Mouse (Mus musculus) hindbrain, postnatal 0 days (tissue): Measurements from ENCODE around the gene Mob3a. TPM values are rescaled to one million over a fixed set of nuclear protein-coding genes. Genes with fewer than 3 reads are reported as not detected.

Source experiments
- ATAC-seq: fragments of 200-750 bp; cut with Nextera tagmentation; 2 replicates; pipeline ENCODE4 v1.8.0; 2017; ENCODE audit warnings: mild to moderate bottlenecking, moderate TSS enrichment, moderate library complexity
- DNase-seq: peaks from one replicate; pipeline ENCODE4 v3.0.0-alpha.2; 2015; ENCODE audit warnings: low spot score
- H3K27ac ChIP-seq: fragments of 300-500 bp; sonication (generic); 2 replicates; pipeline ENCODE4 v1.5.1; 2014; ENCODE audit warnings: mild to moderate bottlenecking
- H3K27me3 ChIP-seq: fragments of 300-500 bp; sonication (generic); 2 replicates; pipeline ENCODE4 v1.6.1; 2014; ENCODE audit warnings: low read length, mixed read lengths; ENCODE audit not compliant: insufficient read depth
- H3K36me3 ChIP-seq: fragments of 300-500 bp; sonication (generic); 2 replicates; pipeline ENCODE4 v1.6.1; 2014; ENCODE audit warnings: low read length, mixed read lengths; ENCODE audit not compliant: insufficient read depth
- H3K4me1 ChIP-seq: fragments of 300-500 bp; sonication (generic); 2 replicates; pipeline ENCODE4 v1.6.1; 2014; ENCODE audit warnings: antibody characterized with exemption, low read length, mixed read lengths; ENCODE audit not compliant: insufficient read depth
- H3K4me2 ChIP-seq: fragments of 300-500 bp; sonication (generic); 2 replicates; pipeline ENCODE4 v1.6.1; 2014; ENCODE audit warnings: low read depth, mild to moderate bottlenecking, low read length, moderate library complexity, mixed read lengths
- H3K4me3 ChIP-seq: fragments of 300-500 bp; sonication (generic); 2 replicates; pipeline ENCODE4 v1.5.1; 2014; ENCODE audit warnings: low read length
- H3K9ac ChIP-seq: fragments of 300-500 bp; sonication (generic); replicated peaks from 2 replicates; pipeline ENCODE4 v1.6.1; 2014; ENCODE audit warnings: mild to moderate bottlenecking, low read length, moderate library complexity, mixed read lengths
- H3K9me3 ChIP-seq: fragments of 300-500 bp; sonication (generic); 2 replicates; pipeline ENCODE4 v1.6.1; 2016; ENCODE audit warnings: low read length, mixed read lengths
- CTCF ChIP-seq: IDR thresholded peaks from 2 replicates; pipeline ENCODE4 v1.5.1; 2016; ENCODE audit warnings: antibody characterized with exemption, control low read depth, low read depth
- whole genome bisulfite sequencing: fragments of 180-500 bp; shearing (Covaris S2); extraction: QIAGEN DNeasy Blood & Tissue Kit; methylation state at CpG from one replicate; pipeline ENCODE4 v1.1.7; 2014; 5-methylcytosine and 5-hydroxymethylcytosine counted together
- polyA plus RNA-seq: library from polyadenylated mRNA; unstranded; fragments of >200 nt; fragmentation: Nextera tagmentation; extraction: Ambion mirVana; gene quantifications from 2 replicates; pipeline ENCODE4 v1.2.1, GENCODE M21; 2015
- total RNA-seq: library from RNA; depleted of rRNA; stranded (reverse); fragments of >200 nt; gene quantifications from 2 replicates; pipeline ENCODE4 v1.2.3, GENCODE M21; 2014

Mob3a gene
- total and polyA plus RNA-seq, 2 experiments from 2014 or later = 38.8 to 76.4 TPM

- no peak for ATAC-seq
These were observed 16.8 kb downstream of the Mob3a start for GRCm38 (mm10) chr10:80684984-80685383.

GRCm38 (mm10) chr10:80684214-80684613 lies 17.6 kb downstream of the Mob3a start:
- Histone ChIP-seq H3K9ac (no peak overlapping the region), H3K4me2 (no peak overlapping the region), H3K4me1 (0 out of 2 replicates have a peak, but pooled peaks cover 2% of the 10 kb centered on the region), H3K4me3 (no peak overlapping the region), H3K27ac (no peak overlapping the region), H3K36me3 (peaks cover 21% of the 10 kb centered on the region), H3K27me3 (no peaks in the 10 kb centered on the region), H3K9me3 (no peaks in the 10 kb centered on the region)
- WGBS = 54% methylated on average over 6 of the region's 6 CpGs
- ATAC-seq (no peak), DNase-seq (peak; percentile 44)
- TF ChIP-seq CTCF = peak; percentile 79

More at GRCm38 (mm10) chr10:80684984-80685383, 16.8 kb downstream of the Mob3a start:
- Histone ChIP-seq H3K36me3 (peaks cover 29% of the 10 kb centered on the region), H3K27ac (no peak overlapping the region), H3K9me3 (no peaks in the 10 kb centered on the region), H3K4me2 (no peak overlapping the region), H3K27me3 (no peaks in the 10 kb centered on the region), H3K4me3 (no peak overlapping the region), H3K4me1 (no peaks in the 10 kb centered on the region), H3K9ac (no peak overlapping the region)
- WGBS = 92% methylated on average over 4 of the region's 4 CpGs
- DNase-seq = no peak
- no peak for TF ChIP-seq CTCF

- Histone ChIP-seq H3K4me1 (0 out of 2 replicates have a peak, but pooled peaks cover 5% of the 10 kb centered on the region), H3K4me3 (no peak overlapping the region), H3K9ac (no peak overlapping the region), H3K36me3 (peaks cover 17% of the 10 kb centered on the region), H3K9me3 (no peaks in the 10 kb centered on the region), H3K4me2 (no peak overlapping the region), H3K27ac (no peak overlapping the region), H3K27me3 (no peaks in the 10 kb centered on the region)
- DNase-seq = no peak
- no peak for ATAC-seq
- no peak for TF ChIP-seq CTCF
- 100% methylated on average over 1 of the region's 1 CpGs for WGBS
These were observed 18.1 kb downstream of the Mob3a start for GRCm38 (mm10) chr10:80683647-80684046.

DNA sequence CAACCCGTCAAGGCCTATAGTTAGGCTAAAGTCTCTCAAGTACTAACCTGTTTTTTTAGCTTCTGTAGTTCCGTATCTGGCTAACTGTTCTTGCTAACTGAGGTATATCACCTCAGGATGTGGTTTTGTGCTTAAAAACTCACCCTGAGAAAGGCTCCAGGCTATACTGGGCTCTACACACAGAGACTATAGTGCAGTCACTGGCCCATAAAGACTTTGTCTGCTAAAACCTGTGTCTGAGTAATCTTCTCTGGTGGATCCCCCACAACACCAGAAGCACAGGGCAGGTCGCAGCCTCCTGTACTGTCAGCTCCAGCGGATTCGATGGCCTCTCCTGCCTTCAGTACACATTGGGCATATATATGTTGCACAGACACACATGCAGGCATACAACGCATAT lies 19.8 kb downstream of the Mob3a start:
- no peaks in the 10 kb centered on the region for H3K27me3 ChIP-seq
- no peak for DNase-seq
- H3K9ac ChIP-seq = no peak overlapping the region
- no peak overlapping the region for H3K27ac ChIP-seq
- ATAC-seq = no peak
- 95% methylated on average over 6 of the region's 6 CpGs for WGBS
- TF ChIP-seq CTCF = no peak
- H3K9me3 ChIP-seq = no peaks in the 10 kb centered on the region
- H3K4me3 ChIP-seq = no peak overlapping the region
- peaks cover 17% of the 10 kb centered on the region for H3K36me3 ChIP-seq
- peaks cover 21% of the 10 kb centered on the region for H3K4me1 ChIP-seq
- no peak overlapping the region for H3K4me2 ChIP-seq

- H3K36me3 ChIP-seq = peaks cover under 1% of the 10 kb centered on the region
- H3K4me3 ChIP-seq = no peak overlapping the region
- no peaks in the 10 kb centered on the region for H3K27me3 ChIP-seq
- DNase-seq (no peak), ATAC-seq (no peak)
- H3K27ac ChIP-seq = no peak overlapping the region
- no peak overlapping the region for H3K4me2 ChIP-seq
- TF ChIP-seq CTCF = no peak
- no peaks in the 10 kb centered on the region for H3K9me3 ChIP-seq
- H3K9ac ChIP-seq = no peak overlapping the region
- peaks cover 26% of the 10 kb centered on the region for H3K4me1 ChIP-seq
- 77% methylated on average over 2 of the region's 2 CpGs for WGBS
These were observed 21.5 kb downstream of the Mob3a start for GRCm38 (mm10) chr10:80680260-80680696.

- H3K27me3 ChIP-seq = no peaks in the 10 kb centered on the region
- DNase-seq (no peak), ATAC-seq (no peak)
- H3K9me3 ChIP-seq = no peaks in the 10 kb centered on the region
- 64% methylated on average over 9 of the region's 9 CpGs for WGBS
- no peak overlapping the region for H3K9ac ChIP-seq
- no peak for TF ChIP-seq CTCF
- H3K4me1 ChIP-seq = peaks cover 31% of the 10 kb centered on the region
- peak overlapping the region; percentile 97 for H3K27ac ChIP-seq
- no peak overlapping the region for H3K4me3 ChIP-seq
- H3K36me3 ChIP-seq = no peaks in the 10 kb centered on the region
- H3K4me2 ChIP-seq = no peak overlapping the region
These were observed 22.1 kb downstream of the Mob3a start for GRCm38 (mm10) chr10:80679556-80680259.

DNA sequence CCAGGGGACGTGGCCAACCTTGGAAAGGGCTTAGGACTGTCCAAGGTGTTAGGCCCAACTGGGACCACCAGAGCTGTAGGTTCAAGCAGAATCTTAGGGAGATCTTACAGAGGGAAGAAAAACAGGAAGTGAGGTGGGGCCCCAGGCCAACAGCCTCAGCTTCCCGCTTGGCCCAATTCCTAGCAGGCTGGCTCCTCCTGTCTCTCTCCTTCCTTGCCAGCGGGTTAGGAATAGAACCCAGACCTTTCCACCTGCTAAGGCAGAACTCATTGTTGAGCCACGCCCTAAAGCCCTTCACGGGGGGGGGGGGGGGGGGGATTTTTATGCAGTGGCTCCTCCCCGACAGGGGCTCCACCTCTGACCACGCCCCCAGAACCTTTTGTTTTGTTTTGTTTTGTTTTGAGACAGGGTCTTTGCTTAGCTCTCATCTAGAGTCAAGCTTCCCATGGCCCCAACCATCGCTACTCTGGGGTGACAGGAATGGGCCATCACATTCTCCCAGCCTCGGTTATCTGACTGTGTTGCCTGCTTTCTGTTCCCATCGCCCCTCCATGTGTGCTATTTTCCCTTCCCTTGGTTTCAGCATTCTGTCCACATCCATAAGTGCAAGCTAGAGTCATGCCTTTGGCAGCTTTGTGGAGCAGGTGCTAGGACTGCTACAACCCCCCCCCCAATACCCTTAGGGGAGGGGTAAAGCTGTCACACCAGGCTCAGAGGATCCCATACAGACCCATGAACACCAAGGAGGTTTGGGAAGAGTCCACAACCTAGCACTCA lies 23.0 kb downstream of the Mob3a start:
- DNase-seq = peak; percentile 25
- TF ChIP-seq CTCF = no peak
- Histone ChIP-seq H3K27me3 (no peaks in the 10 kb centered on the region), H3K4me3 (no peak overlapping the region), H3K27ac (peak overlapping the region; percentile 97), H3K4me2 (no peak overlapping the region), H3K9ac (no peak overlapping the region), H3K9me3 (no peaks in the 10 kb centered on the region), H3K36me3 (no peaks in the 10 kb centered on the region), H3K4me1 (peaks cover 41% of the 10 kb centered on the region)
- 40% methylated on average over 10 of the region's 10 CpGs for WGBS
- no peak for ATAC-seq
